Mouse (Mus musculus) spleen, postnatal 14 days (tissue): ENCODE results near the gene Notch2.

Source experiments
- DNase-seq, 2 experiments: peaks; one replicate each; pipeline ENCODE4 v3.0.0; 2021 to 2022; ENCODE audit warnings: low spot score in 2 of 2

Gene Notch2

GRCm38 (mm10) chr3:97994818-97995217 lies 18.5 kb upstream of the Notch2 start:
- DNase-seq = no peak

- no peak for DNase-seq
These were observed 15.0 kb upstream of the Notch2 start for GRCm38 (mm10) chr3:97998349-97998748.

- DNase-seq = no peak
These were observed 9.8 kb upstream of the Notch2 start for GRCm38 (mm10) chr3:98003558-98003957.

GRCm38 (mm10) chr3:98004231-98004630 lies 9.1 kb upstream of the Notch2 start:
- DNase-seq = no peak

GRCm38 (mm10) chr3:98005306-98005705 lies 8.0 kb upstream of the Notch2 start:
- DNase-seq = no peak

- no peak for DNase-seq
These were observed 7.2 kb upstream of the Notch2 start for GRCm38 (mm10) chr3:98006046-98006691.

- no peak for DNase-seq
These were observed 6.4 kb upstream of the Notch2 start for GRCm38 (mm10) chr3:98006973-98007372.

GRCm38 (mm10) chr3:98008143-98008542 lies 5.2 kb upstream of the Notch2 start:
- DNase-seq = no peak

- no peak for DNase-seq
These were observed 4.0 kb upstream of the Notch2 start for GRCm38 (mm10) chr3:98009190-98009840.

GRCm38 (mm10) chr3:98013086-98013400 lies 284 bp upstream of the Notch2 start:
- DNase-seq = no peak

- no peak for DNase-seq
These were observed 2.2 kb downstream of the Notch2 start for GRCm38 (mm10) chr3:98015205-98016171.

- no peak for DNase-seq
These were observed 3.7 kb downstream of the Notch2 start for GRCm38 (mm10) chr3:98016901-98017591.

- DNase-seq = no peak
These were observed 4.9 kb downstream of the Notch2 start for GRCm38 (mm10) chr3:98018187-98018586.

- no peak for DNase-seq
These were observed 7.3 kb downstream of the Notch2 start for GRCm38 (mm10) chr3:98020431-98021229.

GRCm38 (mm10) chr3:98024288-98024848 lies 11.0 kb downstream of the Notch2 start:
- no peak for DNase-seq

- DNase-seq = no peak
These were observed 12.2 kb downstream of the Notch2 start for GRCm38 (mm10) chr3:98025521-98025920.

GRCm38 (mm10) chr3:98025921-98026880 lies 12.9 kb downstream of the Notch2 start:
- DNase-seq = no peak

GRCm38 (mm10) chr3:98027371-98027774 lies 14.0 kb downstream of the Notch2 start:
- DNase-seq = no peak

- no peak for DNase-seq
These were observed 14.7 kb downstream of the Notch2 start for GRCm38 (mm10) chr3:98028072-98028471.

GRCm38 (mm10) chr3:98028936-98029335 lies 15.6 kb downstream of the Notch2 start:
- no peak for DNase-seq
